Mouse (Mus musculus): ENCODE data around the gene Taf10.
"Not testable (repeated sequence)": the region's sequence is repeated elsewhere in the genome, so short reads cannot be mapped to it uniquely, and the experiment has no call there.

Taf10 gene

DNA sequence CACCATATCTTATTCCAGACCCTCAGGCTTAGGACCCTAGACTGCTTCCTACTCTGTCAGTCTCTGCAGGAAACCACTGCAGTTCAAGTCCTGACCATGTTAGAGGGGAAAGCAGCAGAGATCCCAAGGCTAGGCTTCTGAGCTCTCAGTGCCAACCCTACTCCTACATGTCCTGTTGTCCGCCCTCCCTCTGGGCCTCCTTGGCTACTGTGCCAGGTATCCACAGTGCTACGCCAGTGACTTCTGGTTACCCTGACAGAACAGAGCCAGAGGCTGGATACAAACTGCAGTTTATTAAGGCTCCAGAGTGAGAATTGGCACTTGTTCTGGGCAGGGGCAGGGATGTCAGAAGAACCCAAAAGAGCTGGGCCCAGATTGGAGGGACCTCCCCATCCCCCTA, 8.6 kb upstream of the Taf10 start:
- DNase-seq (ENCODE audit: extremely low spot score), result no peak

DNA sequence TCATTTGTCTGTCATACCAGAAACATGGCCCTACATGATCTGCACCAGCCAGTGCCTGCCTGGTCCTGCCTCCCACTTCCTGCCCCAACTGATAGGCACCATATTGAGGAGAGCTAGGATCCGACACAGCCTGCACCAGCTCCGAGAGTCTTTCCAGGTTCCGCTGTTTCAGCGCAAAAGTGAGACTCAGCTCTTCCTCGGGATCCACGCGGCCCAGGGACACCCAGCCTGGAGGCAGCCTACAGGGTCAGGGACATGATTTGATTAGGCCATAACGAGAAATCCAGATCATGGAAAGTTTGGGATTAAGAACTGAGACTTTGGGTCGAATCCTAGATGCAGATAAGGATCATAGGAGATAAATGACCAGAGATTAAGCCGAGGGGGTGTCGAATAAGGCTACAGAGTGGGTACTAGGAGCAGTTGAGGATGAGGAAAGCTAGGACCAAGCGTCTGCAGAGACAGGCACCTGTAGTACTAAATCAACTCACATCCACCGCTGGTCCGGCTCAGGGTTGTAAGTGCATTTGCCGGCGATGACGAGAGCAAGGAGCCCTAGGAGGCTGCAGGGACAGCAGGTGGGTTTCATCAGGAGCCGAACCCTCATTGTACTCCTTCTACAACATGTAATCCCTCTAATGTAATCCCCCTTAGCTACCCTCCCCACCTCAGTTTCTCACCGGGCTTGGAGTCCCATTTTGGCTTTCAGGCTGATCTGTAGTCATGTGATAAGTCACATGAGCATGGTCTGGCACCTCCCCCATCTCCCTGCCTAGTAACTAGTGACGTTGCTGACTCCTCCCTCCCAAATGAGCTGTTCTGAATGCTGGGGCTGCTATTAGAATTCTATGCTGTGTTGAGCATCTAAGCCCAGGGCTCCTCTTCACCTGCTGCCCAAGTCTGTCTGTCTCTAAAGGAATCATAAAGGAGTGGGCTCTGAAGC, 7.6 kb upstream of the Taf10 start, which contains the start of gene Tpp1:
Gene Tpp1 (minus strand): TSS at position 745 of the 943 bp plus-strand sequence.
- DNase-seq (ENCODE audit: extremely low spot score), result peak; percentile 88

DNA sequence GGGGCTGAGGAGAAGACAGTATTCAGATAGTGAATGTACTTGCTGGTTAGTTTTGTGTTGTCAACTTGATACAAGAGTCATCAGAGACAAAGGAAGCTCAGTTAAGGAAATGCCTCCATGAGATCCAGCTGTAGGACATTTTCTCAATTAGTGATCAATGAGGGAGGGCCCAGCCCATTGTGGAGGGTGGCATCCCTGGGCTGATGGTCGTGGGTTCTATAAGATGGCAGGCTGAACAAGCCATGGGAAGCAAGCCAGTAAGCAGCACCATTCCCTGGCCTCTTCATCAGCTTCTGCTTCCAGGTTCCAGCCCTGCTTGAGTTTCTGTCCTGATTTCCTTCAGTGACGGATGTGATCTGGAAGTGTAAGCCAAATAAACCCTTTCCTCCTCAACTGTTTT, 3.6 kb upstream of the Taf10 start:
- no peak for DNase-seq (ENCODE audit: extremely low spot score)

DNA sequence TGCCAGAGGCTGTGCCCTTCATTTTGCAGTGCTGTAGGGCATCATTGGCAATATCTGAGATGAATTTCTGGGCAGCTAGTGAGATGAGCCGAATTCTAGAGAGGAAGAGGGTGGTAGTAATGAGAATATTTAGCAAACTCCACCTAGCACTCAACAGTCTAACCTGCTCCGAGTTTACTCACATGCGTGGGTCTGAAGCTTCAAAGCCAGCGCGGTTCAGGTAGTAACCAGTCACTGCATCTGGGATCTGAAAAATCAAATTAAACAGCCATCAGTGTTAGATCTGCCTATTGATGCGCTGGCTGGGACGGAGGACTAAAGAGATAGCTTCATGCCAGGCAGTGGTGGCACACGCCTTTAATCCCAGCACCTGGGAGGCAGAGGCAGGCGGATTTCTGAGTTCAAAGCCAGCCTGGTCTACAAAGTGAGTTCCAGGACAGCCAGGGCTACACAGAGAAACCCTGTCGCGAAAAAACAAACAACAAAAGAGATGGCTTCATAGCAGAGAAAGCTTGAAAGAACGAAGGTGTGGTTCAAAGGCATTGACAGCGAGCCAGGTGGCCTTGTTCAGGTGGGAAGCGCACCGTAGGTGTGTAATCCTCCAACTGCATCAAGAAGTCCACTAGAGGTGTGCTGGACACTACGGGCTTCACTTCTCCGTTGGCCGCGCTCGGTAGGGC, 775 bp downstream of the Taf10 start:
- not testable (repeated sequence) for DNase-seq (ENCODE audit: extremely low spot score)

DNA sequence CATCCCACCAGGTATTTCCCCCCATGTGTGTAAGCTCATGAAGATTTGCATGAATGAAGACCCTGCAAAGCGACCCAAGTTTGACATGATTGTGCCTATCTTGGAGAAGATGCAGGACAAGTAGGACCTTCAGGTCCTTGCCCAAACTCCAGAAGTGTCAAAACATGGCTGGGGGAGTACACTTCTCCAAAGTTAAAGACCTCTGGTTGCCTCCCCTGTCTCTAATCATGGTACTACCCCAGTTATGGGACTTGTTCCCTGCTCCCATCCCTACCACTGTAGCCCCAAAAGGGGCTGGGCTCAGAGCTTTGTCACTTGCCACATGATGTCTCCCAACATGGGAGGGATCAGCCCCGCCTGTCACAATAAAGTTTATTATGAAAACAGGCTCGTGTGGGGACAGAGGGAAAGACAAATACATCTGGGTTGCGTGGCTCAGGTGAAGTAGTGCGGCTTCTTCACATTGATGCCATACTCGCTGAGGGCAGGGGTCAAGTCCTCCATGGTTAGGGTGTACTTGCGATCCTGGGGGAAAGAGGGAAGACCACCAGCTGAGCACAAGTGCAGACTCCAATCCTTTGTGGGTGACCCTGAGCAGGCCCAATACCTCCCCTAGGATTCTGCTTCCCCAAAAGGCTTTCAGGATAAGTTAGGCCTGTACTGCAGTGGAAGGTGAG, 1.5 kb downstream of the Taf10 start:
- DNase-seq (ENCODE audit: extremely low spot score), result not testable (repeated sequence)

DNA sequence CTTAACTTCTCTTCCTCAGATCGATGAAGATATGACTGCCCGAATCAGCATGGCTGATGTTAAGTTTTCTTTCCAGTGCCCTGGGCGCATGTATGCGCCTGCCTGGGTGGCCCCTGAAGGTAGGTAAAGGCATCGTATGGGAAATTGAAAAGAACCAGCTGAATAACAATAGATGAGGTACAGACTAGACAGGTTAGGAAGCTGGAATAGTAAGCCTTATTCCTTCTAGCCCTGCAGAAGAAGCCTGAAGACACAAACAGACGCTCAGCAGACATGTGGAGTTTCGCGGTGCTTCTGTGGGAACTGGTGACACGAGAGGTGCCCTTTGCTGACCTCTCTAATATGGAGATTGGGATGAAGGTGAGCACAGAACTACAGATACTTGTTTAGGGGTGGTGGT, 2.2 kb downstream of the Taf10 start:
- no peak for DNase-seq (ENCODE audit: extremely low spot score)

DNA sequence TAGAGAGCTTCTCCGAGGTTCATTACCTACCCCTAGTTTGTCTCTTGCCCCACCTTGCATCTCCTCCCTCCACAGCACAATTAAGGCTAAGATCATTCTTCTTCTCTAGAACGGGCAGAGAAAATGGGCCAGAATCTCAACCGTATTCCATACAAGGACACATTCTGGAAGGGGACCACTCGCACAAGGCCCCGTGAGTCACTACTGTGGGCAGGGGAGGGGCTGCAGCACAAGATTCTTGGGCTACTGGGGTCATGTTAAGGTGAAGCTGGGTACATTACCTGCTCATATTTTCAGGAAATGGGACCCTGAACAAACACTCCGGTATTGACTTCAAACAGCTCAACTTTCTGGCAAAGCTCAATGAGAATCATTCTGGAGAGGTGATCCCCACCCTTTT, 3.3 kb downstream of the Taf10 start:
- no peak for DNase-seq (ENCODE audit: extremely low spot score)

DNA sequence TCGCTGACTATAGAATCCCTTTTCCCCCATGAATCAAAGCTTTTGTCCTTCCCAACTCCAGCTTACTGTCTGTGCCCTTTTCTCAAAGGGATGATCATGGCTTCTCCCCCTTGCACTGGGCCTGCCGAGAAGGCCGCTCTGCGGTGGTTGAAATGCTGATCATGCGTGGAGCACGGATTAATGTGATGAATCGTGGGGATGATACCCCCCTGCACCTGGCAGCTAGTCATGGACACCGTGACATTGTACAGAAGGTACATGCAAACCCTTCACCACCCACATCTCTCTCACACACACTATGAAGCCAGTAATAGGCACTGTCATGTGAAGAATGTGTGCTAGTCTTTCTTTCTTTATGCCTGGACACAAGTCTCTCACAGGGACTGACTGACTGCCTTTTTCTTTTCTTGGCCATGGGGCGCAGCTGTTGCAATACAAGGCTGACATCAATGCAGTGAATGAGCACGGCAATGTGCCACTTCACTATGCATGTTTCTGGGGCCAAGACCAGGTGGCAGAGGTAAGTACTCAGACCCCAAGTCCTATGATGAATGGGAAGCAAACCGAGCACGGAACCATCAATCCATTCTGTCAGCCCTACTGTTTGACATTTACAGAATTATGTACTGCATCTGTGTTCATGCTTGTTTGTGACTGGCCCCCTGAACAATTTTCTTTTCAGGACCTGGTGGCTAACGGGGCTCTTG, 3.9 kb downstream of the Taf10 start:
- DNase-seq (ENCODE audit: extremely low spot score), result no peak

DNA sequence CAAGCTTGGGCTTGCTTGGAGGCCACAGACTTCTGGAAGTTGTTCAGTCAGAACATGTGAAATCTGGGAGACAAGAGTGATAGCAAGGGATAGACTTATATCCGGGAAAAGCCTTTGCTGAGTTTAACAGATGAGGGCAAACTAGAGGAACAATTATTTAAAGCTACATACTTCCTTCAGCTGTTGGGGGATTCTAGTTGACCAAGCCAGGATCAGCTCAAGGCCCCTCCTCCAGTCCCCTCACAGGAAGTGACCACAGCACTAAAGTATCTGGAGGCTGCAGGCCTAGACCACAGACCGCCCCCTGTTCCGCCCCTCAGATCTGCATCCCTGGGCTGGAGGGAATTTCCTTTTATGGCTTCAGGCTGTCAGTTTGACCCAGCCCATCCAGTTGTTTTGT, 5.2 kb downstream of the Taf10 start:
- DNase-seq (ENCODE audit: extremely low spot score), result peak; percentile 69

DNA sequence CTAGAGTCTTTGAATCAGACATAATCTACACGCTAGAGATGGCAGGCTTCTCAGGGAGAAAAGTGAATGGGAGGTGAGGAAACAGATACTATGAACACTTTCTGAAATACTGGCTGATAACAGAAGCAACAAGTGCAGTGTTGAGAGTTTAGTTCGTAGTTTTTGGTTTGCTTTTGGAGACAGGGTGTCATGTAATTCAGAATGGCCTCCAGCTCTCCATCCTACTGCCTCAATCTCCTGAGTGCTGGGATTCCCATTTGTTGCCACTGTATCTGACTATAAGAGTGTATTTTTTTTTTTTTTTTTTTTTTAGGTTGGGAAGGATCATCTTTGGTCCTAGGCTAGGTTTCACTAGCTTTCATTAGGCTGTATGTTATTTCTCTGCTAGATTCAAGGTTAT, 5.9 kb downstream of the Taf10 start:
- DNase-seq (ENCODE audit: extremely low spot score), result no peak

DNA sequence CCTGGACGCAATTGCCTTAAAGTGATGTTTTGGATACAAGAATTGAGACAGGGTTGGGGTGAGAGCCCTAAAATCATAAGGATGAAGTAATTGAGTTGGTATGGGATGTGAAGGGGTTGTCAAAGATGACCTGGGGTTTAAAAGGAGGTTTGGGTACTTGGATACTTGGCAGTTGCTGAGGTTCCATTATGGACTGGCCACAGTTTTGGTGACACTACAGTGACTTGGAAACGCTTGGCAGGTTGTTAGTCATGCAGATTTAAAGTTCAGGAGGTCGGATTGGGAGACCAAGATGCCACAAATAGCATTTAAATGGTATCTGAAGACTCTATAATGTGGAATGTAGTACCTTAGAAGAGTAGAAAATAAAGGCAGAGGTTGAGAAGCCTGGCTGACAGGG, 6.5 kb downstream of the Taf10 start:
- no peak for DNase-seq (ENCODE audit: extremely low spot score)

DNA sequence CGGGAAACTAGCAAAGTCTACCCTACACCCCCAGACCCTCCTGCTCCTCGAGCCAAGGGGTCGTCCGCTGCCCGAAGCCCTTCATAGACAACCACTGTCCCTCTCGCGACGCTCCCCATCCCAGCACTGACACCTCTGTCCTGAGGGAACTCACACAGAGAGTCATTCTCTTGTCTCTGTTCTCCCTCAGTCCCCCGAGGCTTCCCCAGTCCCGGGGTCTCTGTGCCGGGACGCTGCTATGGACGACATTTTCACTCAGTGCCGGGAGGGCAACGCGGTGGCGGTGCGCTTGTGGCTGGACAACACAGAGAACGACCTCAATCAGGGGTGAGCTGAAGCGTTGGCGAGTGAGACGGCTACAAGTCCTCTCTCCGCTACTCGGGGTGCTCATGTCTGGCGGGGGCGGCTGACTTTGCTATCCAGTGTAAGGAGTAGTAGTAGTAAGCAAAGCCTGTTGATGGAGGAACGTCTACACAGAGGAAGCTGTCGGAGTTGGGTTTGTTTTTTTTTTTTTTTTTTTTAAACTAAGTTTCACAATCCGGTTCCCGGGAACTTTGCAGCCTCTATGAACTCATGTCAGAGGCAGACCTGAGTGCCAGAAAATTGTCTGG, 7.1 kb downstream of the Taf10 start, which contains the start of gene Rrp8:
Gene Rrp8 (minus strand): TSS at position 475 of the 611 bp plus-strand sequence.
- DNase-seq (ENCODE audit: extremely low spot score), result no peak

DNA sequence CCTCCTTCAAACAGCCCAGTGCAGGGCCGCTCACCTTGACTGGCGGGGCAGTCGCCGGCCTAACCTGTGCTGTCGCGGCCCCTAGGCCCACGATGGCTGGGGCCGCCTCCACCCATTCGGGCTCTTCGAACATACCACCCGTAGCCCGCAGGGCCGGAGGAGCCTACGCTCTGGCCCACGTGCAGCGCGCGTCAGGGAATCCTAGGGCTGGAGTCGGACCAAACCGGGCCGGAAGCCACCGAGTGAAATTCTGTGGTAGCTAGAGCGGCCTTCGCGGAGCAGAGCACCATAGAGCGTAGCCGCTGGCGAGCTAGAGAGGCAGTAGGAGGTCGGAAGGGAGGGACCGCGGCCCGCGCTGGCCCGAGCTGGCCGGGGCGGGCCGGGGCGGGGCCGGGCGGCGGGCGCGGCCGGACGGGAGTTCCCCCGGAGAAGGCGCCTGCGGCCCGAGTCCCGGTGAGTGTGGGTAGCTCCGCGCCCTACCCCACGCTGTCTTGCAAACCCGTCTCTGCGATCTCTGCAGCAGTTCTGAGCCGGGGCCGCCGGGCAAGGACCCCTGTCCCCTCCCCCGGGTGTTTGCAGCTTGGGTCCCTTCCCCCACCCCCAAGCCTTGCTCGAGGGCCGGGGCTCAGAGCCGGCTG, 7.8 kb downstream of the Taf10 start, which contains the start of gene Ilk:
Gene Ilk (plus strand): TSS at position 329 of the 638 bp plus-strand sequence.
- DNase-seq (ENCODE audit: extremely low spot score), result peak; percentile 88

DNA sequence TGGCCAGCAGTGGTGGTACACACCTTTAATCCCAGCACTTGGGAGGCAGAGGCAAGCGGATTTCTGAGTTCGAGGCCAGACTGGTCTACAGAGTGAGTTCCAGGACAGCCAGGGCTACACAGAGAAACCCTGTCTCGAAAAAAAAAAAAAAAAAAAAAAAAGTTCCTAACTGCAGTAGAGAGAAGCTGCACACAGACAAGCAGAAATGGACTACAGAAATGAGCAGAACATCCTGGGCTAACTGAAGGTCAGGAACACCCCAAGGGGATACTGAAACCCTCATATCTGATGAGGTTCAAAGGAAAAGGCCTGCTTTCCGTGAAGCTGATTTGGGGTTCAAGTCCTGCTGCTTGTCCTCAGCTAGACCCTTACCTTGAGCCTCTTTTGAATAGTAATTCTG, 8.7 kb downstream of the Taf10 start:
- DNase-seq (ENCODE audit: extremely low spot score), result not testable (repeated sequence)

DNA sequence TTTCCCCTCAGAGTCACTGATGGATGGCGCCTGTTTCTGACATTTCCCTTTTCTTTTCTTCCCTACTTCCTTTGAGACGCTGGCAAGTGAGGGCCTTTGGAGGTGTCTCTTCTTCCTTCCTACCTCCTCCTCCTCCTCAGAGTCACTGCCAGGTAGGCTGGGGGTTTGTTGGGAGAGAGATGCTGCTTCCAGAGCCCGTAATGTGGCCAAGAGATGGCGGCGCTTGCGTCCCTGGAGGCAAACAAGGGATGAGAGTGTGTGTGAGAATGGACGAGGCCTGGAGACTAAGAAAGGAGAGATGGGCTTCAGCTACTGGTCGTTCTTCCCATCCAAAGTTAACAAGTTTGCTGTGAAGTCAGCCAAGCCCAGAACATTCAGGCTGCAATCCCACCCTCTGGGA, 9.3 kb downstream of the Taf10 start:
- no peak for DNase-seq (ENCODE audit: extremely low spot score)

DNA sequence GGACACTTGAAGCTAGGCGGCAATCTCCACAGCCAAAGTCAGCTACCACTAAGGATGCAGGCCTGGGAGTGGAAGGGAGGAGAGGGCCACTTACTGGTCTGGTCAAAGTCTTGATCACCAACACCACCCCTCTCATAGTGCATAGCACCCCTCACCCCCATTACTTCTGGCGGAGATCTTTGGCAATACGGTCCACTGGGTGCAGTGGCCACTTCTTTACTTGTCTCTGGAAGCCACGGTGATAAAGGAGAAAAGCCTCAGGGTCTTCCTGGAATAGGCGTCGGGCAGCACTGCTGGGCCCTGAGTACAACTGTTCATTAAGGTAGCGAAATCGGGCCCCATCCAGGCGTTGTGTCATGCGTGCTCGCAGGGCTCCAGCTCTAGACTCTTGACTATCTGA, 10.3 kb downstream of the Taf10 start:
- no peak for DNase-seq (ENCODE audit: extremely low spot score)

DNA sequence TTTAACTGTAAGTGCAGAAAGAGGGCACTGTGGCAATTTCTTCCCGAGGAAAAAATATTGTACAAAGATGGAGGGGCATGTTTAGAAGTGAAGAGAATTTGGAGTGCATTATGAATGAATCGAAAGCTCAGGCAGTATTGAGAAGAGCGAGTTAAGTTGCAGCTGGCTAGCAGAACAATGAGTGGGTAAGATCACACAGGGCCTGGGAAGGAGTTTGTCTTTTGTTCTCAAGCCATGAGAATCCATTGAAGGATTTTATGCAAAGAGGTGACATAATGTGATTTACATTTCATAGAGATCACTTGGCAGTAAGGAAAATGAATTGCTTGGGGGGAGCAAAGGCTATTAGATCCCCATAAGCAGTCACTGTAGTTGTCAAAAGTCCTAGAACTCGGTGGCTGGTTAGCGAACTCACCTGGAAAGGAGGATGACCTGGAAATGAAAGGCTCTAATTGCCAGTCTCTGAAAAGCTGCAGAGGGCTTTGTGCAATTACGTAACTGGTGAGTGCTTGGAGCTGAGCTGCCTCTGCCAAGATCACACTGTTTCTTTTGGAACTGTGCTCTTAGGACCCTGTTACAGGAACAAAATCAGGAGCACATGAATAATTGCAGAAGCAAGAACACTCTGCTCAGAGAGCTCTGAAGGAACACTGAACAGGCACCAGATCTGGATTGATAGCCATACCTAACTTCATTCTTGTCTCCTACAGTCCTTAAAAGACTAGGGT, 15.3 kb downstream of the Taf10 start:
- no peak for DNase-seq (ENCODE audit: extremely low spot score)

DNA sequence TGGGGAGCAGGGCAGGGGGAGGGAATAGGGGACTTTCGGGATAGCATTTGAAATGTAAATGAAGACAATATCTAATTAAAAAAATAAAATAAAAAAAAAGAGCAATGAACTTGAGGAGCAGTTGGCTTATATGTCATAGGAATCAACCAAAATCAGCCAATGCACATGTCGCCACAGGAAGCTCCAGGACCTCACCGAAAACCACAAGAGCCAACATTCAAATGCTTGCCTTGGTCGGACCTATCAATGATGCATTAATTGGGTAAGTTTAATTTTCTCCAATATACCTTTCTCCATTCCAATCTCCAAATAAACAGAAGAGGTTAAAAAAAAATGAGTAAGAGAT, 17.2 kb downstream of the Taf10 start:
- DNase-seq (ENCODE audit: extremely low spot score), result no peak

DNA sequence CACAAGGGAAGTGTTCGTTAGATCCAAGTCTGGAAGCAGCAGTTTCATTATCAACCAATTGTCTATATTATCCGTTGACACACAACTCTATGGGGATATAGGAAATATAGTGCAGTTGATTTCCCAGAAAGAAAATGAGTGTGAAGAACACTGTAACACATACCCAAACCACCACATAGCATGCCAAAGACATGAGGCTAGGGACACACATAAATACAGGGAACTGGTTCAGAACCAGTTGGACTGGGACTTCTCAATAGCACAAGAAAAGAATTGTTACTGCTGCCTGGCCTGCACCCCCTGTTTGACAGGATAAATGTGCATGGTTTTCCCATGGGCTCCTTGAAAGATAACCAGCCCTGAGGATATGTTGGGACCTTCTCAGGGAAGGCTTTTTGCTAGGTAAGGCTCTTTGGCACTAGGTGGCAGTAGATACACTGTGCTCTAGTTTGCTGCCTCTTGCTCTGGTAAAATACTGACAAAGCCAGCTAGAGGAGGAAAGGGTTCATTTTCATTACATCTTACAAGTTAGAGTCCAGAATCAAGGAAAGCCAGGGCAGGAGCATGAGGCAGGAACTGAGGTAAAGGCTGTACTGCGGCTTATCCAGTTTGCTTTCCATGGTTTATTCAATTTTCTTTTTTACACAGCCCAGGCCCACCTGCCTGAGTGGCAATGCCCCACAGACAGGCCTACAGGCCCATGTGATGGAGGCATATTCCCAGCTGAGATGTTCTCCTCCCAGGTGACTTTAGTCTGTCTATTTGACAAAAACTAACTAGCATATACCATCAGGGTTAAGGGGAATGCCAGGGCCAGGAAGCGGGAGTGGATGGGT, 17.8 kb downstream of the Taf10 start:
- peak; percentile 55 for DNase-seq (ENCODE audit: extremely low spot score)
